Mouse (Mus musculus): ENCODE data around the gene Rnf144a.

Rnf144a gene

GRCm38 (mm10) chr12:26373721-26374120 is 41.3 kb downstream of the Rnf144a start:
- in situ Hi-C loops (cut with MboI, MseI) = no loop called here

GRCm38 (mm10) chr12:26370004-26370403 is 45.0 kb downstream of the Rnf144a start:
- in situ Hi-C loops (cut with MboI, MseI) = no loop called here

DNA sequence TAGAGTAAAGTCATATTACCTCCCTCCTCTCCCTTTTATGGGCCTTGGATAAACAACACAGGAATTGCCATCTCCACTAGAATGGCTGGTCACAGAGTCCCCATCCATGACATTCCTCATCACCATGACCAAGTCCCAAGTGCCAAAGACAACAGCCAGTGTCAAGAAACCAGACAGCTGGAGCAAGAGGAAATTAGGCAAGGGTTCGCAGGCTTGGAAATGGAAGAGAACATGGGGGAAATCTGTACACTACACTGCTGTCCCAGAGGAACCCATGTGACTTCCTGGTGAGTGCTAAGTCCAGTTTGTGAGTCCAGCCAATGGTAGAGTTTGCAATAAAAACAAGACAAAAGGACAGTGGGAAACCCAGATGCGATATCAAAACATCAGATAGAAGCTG is 47.7 kb downstream of the Rnf144a start:
- in situ Hi-C loops (cut with MboI, MseI) = no loop called here

DNA sequence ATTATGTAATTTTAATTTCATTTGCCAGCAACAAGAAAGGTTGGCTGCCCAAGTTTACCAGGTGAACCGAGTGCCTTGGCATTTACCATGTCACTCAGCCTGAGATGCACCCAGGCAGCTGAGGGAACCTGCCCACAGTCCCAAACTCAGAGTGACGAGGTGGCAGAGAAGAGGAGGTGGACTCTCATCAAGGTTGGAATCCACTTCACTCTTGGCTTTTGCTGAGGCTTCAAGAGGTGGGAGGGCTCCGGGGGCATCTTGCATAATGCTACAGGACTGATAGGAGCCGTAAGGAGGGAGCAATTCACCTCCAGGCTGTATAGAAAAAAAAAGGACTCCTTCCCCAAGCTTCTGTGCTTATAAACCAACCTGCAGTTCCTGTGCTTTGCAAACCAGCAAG is 48.7 kb downstream of the Rnf144a start:
- in situ Hi-C loops (cut with MboI, MseI) = no loop called here

GRCm38 (mm10) chr12:26365531-26366315 is 49.3 kb downstream of the Rnf144a start:
- in situ Hi-C loops (cut with MboI, MseI) = no loop called here

DNA sequence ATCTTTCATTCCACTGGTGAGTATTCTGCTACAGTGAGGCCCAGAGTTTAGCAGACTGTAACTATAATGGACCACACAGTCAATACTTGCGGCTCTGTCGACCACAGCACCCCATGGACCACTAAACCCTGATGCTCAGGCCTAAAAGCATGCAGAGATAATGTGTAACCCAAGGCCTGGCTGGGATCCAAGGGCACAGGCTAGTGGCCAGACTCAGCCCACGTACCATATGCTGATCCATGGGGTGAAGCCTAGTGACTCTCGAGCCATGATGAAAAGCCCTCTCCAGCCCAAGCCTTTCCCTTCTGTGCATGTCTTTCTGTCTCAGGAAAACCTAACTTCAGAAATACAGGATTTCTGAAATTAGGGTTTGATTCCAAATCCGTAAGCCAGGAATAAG is 50.2 kb downstream of the Rnf144a start:
- in situ Hi-C loops (cut with MboI, MseI) = no loop called here

DNA sequence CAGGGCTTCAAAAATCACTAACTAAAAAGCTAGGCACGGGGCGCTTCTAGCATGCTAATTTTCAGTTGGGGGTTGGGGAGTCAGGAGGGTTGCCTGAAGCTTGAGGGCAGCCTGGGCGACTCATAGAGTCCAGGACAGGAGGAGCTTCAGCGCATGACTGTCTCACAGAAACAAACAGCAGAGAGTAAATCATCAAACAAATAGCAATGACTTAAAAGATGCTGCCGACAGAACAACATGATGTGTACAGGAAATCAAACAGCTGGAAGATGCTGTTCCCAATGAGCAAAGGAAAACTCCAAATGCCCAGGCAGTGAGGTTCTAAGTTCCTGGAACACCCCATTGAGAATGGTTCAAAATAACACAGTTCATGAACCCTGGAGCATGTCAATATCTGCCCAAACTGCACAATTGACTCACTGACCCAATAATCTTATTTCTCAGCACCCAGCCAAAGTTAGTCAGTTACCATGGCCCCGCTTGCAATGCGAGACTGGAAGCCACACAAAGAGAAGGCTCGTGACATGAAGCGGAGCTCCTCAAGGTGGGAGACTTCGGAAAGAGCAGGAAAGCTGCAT is 54.0 kb downstream of the Rnf144a start:
- in situ Hi-C loops (cut with MboI, MseI) = no loop called here

- in situ Hi-C loops (cut with MboI, MseI) = no loop called here
Observed at GRCm38 (mm10) chr12:26359817-26360216, 55.2 kb downstream of the Rnf144a start.

DNA sequence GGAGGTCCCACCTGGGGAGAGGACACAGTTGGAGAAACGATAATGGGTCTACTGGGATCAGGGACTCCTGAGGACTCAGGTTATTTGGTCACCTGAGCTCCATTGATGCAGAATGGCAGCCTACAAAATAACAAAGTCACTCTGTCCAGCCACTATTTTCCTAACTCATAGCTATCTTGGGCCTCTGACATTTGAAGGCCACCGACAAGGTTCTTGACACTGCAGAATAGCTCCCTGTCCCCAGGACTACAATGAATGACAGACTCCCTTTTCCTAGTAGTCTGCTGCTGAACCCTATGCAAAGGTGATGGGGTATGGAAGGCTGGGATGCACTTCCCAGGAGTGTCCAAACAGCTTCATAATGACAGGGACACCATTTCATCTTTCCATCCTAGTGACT is 55.8 kb downstream of the Rnf144a start:
- in situ Hi-C loops (cut with MboI, MseI) = no loop called here

GRCm38 (mm10) chr12:26357246-26357645 is 57.8 kb downstream of the Rnf144a start:
- in situ Hi-C loops (cut with MboI, MseI) = no loop called here

DNA sequence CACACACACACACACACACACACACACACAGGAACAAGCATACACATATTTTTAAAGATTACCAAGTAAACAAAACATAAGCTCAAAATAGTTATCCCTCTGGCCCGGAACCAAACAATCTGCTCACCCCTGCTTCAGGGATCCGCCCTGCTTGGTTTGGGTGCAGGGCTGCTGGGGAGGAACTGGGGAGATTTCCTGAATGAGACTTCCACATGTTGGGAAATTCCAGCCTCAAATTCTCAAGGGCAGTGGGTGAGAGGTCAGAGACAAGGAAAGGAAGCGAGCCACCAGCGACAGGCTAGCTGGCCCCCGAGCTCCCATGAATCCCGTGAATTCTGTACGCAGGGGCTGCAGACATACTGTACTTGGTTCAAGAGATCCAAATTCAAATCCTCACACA is 58.9 kb downstream of the Rnf144a start:
- in situ Hi-C loops (cut with MboI, MseI) = no loop called here

DNA sequence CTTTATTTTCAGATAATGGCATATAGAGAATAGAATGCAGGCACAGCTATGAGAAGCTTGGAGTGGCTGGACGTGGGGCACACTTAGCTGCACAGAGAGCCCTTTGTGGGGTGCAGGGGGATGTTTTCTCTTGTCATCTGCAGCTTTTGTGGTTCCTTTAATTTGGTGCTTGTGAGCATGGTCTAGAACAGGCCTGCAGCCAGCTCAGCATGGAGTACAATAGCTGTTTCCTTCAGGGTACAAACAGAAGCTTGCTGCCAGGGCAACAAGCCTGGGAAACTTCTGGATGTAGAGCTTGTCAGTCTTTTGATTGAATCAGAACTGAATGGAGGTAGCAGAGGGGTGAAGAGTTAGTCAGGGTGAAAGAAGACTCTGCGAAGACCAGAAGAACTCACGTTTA is 63.7 kb downstream of the Rnf144a start:
- in situ Hi-C loops (cut with MboI, MseI) = no loop called here

- in situ Hi-C loops (cut with MboI, MseI) = no loop called here
Observed at GRCm38 (mm10) chr12:26344408-26344807, 70.6 kb downstream of the Rnf144a start.

DNA sequence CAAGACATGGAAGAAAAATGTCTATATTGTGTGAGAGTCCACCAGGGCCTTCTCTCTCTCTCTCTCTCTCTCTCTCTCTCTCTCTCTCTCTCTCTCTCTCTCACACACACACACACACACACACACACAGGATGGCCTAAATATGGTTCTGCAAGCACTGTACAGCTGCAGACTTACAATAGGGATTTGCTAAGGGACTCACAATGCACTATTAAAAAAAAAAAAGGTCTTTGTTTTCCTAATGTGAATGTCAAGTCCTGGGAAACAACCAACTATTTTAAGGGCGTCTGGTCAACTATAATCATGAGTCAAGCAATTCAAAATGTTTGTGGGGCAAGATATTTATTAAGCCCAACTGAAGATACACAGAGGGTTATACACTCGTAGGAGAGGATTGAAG is 71.9 kb downstream of the Rnf144a start:
- in situ Hi-C loops (cut with MboI, MseI) = no loop called here

- in situ Hi-C loops (cut with MboI, MseI) = no loop called here
Observed at GRCm38 (mm10) chr12:26342663-26343062, 72.4 kb downstream of the Rnf144a start.

GRCm38 (mm10) chr12:26342086-26342485 is 73.0 kb downstream of the Rnf144a start:
- in situ Hi-C loops (cut with MboI, MseI) = no loop called here

DNA sequence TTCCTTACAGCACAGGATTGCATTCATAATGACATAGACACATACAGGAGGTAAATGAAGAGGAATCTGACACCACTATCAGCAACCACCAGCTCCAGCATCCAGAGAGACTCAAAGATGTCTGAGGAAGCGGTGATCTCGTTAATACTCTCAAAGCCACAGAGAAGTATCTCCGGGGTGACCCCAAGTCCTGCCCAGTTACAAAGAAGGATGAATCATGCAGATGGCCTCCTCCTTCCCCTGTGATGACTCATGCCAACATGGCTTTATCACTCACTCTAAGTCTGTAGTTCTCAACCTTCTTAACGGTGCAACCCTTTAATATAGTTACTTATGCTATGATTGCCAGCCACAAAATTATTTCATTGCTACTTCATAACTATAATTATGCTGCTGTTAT is 74.4 kb downstream of the Rnf144a start:
- in situ Hi-C loops (cut with MboI, MseI) = no loop called here

GRCm38 (mm10) chr12:26339886-26340285 is 75.2 kb downstream of the Rnf144a start:
- in situ Hi-C loops (cut with MboI, MseI) = no loop called here

DNA sequence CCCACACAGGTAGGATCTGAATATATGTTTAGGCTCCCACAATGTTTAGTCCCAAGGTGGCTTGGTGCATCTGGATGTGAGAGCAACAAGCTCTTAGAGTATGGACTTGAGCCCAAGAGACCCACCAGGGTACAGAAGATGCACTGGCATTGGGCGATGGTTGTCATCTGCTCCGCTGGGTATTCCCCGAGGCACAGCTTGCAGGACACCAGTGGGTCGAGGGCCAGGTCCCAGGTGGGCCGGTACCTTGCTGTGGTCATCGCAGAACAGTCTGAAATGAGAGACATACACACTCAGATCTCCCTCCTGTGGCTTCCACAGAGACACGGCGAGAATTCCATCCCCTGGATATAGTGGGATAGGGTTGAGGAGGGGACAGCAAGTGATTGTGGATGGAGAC is 75.9 kb downstream of the Rnf144a start:
- in situ Hi-C loops (cut with MboI, MseI) = no loop called here

DNA sequence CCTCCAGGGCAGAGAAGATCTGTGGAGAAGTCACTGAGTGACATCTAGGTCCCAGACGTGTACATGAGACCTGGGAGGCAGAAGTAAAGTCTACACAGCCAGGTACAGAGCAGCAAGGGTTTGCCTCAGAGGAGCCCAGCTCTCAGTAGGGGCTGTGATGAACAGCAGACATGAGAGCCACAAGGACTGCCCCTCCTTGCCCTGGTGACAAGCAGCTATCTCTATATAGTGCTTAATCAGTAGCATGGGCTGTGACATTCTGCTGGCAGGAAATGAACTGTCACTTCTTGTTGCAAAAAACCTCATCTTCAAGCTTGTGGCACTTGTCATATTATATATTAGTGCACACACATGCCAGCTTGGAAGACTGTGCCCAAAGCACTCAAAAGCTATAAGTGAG is 81.4 kb downstream of the Rnf144a start:
- in situ Hi-C loops (cut with MboI, MseI) = no loop called here

DNA sequence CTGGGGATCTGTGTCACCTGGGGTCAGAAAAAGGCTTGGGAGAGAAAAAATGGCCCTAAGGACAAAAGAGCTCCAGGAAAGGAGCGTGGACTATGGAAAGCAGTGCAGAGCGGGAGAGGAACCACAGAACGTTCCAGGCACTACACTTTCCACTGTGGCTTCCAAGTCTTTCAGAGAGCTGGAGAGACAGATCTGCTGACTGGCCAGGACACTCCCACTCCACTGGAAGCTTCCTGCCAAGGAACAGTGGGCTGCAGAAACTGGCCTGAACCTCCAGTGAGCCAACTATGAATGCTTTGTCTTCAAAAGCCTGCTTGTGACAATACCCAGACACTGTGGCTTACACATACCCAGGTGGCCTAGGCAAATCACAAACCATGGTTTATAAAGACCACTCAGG is 84.0 kb downstream of the Rnf144a start:
- in situ Hi-C loops (cut with MboI, MseI) = no loop called here

DNA sequence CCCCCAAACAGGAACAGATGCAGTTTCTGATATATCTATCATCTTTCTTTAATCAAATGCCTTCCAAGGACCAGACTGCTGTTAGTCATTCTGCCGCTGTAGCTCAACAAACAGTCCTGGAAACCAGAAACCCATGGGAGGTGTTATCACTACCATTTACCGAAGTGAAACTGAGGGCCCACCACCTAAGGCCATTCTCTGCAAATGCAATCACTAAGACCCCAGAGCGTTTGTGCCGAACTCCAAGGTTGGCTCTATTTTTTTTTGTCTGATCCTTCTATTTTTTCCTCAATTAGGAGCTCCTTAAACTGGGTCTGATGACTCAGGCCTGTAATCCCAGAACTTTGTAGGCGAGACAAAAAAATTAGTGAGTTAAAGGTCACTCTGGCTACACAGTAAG is 85.3 kb downstream of the Rnf144a start:
- in situ Hi-C loops (cut with MboI, MseI) = no loop called here

GRCm38 (mm10) chr12:26329031-26329675 is 85.9 kb downstream of the Rnf144a start:
- in situ Hi-C loops (cut with MboI, MseI) = no loop called here
